Mouse (Mus musculus) ES-CJ7 (cell line): ENCODE measurements around the gene Gm36079.
"Not testable (repeated sequence)": the region's sequence is repeated elsewhere in the genome, so short reads cannot be mapped to it uniquely, and the experiment has no call there.

Source experiments
- DNase-seq: peaks from one replicate; pipeline ENCODE4 v3.0.0; 2011; ENCODE audit warnings: low read depth, low spot score

Gm36079 gene

DNA sequence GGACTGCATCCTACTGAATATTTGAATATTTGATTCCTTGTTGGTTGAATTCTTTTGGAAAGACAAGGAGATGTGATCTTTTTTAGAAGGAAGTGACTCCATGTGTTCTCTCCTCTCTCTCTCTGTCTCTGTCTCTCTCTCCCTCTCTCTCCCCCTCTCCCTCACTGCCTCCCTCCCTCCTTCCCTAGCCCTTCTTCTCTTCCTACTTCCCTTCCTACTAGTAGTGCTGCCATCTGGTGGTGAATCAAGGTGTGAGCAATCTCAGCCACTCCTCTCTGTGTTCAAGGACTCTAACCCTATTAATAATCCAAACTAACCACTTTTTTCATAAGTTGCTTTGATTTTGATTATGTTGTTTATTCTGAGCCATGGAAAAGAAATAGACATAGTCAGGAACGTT, 5.3 kb downstream of the Gm36079 start:
- not testable (repeated sequence) for DNase-seq

DNA sequence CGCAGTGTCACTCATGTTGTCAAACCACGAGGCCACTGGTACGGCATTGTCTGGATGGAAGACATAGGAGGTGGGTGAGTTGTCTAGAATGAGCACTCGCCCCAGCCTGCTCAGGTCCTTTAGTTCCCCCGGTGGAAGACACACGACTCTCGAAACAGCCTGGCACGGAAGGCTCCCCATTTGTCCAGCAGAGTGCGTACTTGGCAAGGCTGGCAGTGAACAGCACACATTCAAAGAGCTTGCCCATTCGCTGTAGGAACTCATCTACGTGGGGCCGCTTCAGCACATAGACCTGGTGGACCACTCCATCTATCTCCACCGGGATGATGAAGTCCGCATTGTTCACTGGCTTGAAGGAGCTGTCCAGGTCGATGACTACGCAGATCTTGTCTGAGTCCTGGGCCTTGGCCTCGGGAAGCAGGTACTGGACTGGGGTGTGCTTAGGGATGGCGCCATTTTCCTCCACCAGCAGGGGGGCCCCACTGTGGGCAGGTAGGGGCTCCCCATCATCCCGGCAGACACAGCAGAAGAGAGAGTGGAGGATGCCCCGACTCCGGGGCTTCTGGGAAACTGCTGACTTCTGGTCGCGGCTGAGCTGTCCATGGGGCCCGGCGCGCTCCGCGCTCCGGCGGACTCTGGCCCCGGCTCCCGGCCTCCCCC, 11.3 kb downstream of the Gm36079 start:
- DNase-seq: not testable (repeated sequence)

DNA sequence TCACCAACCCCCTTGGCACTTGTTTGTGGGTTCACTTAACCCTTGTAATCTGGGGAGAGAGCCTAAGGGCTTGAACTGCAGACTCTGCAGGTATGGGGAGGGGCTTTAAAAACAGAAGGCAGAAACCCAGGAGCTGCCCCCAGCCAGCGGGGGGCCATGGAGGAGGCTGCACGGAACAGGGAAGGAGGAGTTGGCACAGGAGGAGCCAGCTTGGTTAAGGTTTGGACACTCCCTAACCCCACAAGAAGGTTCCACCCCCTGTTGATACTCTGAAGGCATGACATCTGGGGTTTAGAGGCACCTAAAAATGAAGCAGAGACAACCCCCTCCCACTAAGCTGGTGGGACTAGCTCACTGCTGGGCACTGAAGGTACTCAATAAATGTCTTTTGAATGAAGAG, 12.8 kb downstream of the Gm36079 start:
- not testable (repeated sequence) for DNase-seq

DNA sequence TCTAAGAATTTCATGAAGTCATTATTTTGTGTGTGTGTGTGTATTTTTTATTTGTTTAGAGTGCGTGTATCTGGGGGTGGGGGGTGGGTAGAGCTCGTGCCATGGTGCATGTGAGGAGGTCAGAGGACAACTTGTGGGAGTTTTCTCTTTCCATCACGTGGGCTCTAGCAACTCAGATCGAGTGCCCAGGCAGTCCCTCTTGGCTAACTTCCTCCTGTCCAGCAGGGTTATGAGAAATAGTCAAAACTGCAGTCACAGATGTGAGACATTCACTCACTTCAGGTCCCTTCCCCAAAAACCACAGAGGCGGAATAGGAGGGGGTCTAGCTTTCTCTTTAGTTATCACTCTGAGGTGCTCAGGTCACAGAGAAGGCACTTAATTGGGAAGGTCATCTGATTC, 13.3 kb downstream of the Gm36079 start:
- not testable (repeated sequence) for DNase-seq

DNA sequence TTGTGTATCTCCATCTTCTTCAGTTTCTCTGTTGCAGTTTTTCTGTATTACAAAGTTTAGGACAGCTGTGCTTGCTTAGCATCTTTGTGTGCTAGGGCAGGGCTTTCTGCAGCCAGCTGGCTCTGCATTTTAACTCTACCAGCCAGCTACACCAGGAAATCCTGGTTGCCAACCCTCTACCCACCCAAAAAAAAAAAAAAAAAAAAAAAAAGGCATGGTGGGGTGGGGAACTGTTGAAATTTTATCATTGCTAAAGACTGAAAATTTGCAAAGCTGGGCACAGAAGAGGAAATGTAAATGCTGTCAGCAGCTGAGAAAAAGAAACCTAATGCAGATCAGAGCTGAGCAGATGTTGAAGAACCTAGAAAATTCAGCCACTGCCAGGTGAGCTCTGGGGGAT, 16.7 kb downstream of the Gm36079 start:
- DNase-seq: not testable (repeated sequence)

- DNase-seq: not testable (repeated sequence)
These were observed 27.6 kb downstream of the Gm36079 start for GRCm38 (mm10) chr13:119999215-119999614.

- not testable (repeated sequence) for DNase-seq
These were observed 28.2 kb downstream of the Gm36079 start for GRCm38 (mm10) chr13:119998442-119999086.

- not testable (repeated sequence) for DNase-seq
These were observed 34.8 kb downstream of the Gm36079 start for GRCm38 (mm10) chr13:119991917-119992496.

- DNase-seq: not testable (repeated sequence)
These were observed 35.5 kb downstream of the Gm36079 start for GRCm38 (mm10) chr13:119991264-119991663.
